Mouse (Mus musculus) WW6 (cell line): ENCODE data around the gene Fam228b.
"Not testable (repeated sequence)": the region's sequence is repeated elsewhere in the genome, so short reads cannot be mapped to it uniquely, and the experiment has no call there.

ENCODE experiments used
- DNase-seq: peaks from one replicate; pipeline ENCODE4 v3.0.0-alpha.2; 2013; ENCODE audit warnings: low read depth, low spot score

The Fam228b gene

DNA sequence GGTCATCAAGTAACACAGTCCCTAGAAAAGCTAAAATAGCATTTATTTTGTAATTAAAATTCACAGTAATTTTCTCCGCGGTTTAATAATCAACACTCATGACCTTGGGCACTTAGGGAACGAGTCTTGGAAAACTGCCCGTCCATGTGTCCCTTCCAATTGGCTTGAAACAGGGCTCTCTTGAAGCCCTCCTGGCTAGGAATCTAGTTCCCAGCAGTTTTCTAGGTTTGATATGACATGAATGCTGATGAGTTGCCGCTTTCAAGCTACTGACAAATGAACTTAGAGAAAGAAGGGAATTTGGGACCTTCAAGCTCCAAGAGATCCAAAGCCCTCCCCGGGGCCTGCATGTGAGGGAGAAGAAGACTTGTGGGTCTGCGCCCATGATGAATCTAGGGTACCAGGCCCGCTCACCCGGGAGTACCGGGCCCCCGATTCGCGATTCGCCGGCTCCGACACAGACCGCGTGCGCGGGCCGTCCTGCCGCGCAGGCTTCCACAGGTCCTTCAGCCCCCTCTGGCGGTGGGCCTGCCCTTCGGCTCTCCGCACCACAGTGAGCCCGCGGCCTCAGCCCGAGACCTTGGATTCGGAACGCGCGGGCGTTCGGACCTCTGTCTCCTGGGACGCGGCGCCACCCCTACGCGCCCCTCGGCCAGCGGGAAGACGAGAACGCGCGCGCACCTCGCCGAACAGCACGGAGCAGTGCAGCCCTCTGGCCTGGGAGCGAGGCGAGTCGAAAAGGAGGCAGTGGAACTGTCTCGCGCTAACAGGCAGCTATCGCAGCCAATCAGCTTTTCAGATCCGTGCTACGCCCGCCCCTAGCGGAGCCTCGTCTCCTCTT, at the start of gene Fam228b, which contains the start of gene Pfn4:
Fam228b (minus strand) TSS at position 776 of the 841 bp plus-strand sequence.
Pfn4 (plus strand) TSS at position 531 of the 841 bp plus-strand sequence.
- peak; percentile 80 for DNase-seq

DNA sequence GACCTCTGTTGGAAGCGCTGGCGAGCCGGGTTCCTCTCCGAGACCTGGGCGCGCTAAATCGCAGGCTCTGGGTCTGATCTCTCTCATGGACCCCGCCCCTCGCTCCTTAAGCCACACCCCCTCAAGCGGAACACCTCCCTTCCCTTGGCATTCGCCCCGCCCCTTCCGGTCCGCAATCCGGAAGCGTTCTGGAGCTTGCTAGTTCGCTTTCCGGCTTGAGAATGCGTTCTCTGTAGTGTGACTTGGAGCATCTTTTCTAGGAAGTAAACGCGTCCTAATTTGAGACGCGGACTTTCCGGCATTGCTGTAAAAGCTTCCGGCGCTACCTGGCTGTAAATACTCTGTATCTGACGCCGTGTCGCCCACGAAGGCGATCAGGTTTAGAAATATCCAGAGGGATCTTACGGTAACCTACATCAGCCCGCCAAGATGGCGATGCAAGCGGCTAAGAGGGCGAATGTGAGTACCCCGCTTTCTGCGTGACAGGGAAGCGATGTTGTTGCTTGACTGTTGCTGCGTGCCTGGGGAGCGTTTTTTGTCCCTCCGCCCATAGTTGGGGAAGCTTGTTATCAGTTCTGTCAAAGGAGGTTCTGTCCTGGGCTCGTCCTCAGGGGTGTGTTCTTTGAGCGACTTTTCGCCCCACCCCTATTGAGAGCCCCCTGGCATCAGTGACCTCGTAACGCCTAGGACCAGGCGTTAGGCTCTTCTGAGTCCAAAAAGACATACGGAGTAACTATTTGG, 48.5 kb upstream of the Fam228b start, which contains the start of gene Sf3b6:
Sf3b6 (plus strand) TSS at position 184 of the 741 bp plus-strand sequence.
- peak; percentile 92 for DNase-seq

DNA sequence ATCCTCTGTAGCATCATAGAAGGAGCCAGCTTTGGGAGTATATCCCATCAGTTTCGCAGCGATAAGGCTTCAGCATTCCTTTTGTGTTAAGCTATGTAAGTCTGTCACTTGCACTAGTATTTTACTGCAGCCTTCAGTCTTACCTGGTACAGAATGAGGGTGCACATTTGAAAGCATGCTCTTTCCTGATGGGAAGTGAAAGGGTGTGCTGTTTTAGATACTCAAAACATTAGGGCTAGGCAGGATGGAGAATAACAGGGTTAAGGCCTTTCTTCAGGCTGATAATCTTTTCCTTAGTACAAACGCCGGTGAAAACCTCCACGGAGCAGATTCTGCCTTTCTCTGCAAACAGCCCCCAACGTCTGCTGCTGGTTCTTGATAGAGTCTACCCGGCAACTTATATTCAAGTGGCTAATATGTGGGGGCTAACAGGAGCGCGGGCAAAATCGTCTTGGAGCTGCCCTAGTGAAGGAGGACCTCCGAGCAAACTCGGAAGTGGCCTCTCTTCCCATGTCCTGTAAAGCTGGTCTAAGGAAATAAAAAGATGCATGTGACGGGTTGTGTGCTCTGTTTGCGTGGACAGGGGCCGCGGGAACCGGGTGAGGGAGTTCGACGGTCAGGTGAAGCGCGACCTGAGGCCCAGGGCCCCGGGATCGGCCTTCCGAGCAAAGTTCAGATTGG, 47.8 kb upstream of the Fam228b start:
- no peak for DNase-seq

DNA sequence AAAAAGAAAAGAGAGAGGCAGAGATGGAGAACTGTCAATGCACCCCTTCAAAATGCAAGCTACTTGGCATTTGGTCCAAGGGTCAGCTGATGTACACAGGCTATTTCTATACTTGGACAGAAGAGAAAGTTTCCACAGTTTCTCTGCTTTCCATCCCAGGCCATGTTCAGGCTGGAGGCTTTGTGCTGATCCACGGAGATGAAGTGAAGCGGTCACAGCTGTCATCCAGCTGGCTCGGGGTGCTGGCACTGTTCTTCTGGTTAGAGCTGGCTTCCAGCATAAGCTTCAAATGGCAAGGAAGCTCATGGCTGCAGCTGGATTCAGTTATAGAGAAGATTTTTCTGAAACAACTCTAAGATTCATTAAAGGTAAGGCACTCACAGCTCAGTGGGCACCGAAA, 44.6 kb upstream of the Fam228b start:
- DNase-seq = no peak

DNA sequence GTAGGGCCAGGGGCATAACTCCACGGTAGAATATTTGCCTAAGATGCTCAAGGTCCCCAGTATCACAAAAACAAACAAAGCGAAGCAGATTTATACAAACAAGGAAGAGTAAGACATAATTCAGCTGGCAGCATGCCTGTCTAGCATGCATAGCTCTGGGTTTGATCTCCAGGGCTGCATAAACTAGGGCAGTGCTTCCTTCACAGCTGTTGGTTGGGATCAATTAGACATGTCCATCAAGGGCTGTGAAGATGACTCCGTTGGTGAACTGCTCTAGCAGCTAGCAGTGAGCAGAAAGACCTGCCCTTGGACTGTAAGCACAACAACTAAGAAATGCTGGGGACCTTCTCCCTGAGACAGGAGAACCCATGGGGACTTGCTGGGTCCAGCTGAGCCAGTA, 42.6 kb upstream of the Fam228b start:
- DNase-seq = no peak

DNA sequence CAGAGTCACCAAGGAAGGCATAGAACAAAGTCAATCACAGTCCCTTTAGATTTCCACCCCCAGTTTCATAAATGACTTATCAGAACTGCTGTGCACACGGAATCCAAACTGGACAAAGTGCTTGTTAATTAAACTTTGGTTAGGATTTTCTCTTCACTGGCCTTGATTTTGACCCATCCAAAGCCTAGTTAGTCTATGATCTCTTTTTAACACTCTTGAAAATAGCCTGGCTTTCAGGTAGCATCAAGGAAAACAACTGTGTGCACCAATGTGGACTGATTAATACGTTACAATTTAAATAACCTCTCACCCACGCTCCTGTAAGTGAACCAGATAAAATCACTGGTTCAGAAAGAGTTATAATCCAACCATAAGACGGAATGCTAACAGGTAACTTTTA, 42.0 kb upstream of the Fam228b start:
- no peak for DNase-seq

DNA sequence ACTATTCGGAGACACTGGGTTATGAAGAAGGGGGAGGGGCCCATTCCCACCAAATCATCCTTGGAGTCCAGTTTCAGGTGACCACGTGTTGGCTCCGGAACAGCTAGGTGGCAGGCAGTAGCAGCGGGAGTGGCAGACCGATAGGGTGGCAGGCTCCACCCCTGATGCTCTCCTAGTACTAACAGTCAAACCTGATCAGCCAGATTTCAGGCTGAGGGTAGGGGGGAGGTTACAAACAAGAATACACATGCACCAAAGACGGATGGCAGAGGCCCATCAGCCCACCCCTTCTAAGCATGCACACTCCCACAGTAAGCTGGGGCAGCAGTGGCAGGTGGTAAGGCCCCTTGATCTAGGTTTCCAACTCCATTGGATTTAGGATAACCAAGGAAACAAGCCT, 28.4 kb upstream of the Fam228b start:
- not testable (repeated sequence) for DNase-seq

DNA sequence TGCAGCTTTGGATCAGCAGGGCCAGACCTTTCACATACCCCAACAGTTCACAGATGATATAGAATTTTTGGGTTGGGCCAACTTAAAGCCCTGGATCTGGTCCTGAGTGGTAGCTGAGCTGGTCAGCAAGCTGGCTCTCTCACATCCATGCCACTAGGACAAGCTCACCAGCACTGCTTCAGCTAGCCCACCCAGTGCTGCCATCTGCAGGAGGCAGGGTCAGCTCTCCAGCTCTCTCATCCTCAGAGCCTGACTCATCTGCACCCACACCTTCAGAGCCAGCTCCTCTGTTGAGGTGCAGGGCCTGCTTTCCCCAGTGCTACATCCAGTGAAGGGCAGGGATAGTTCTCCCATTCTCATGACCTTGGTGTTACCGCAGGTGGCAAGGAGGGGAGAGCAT, 24.7 kb upstream of the Fam228b start:
- DNase-seq = no peak

DNA sequence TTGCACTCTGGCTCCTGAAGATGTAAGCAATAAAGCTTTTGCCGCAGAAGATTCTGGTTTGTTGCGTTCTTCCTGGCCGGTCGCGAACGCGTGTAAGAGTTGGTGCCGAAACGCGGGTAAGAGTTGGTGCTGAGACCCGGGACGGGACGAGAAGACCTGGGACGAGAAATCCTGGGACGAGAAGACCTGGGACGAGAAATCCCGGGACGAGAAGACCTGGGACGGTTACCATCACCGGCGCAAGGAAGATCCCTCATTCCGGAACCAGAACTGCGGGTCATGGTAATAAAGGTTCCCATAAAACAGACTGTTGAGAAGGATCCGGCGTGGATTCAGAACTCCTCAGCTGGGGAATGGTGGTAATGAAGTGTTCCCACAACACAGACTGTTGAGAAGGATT, 19.1 kb upstream of the Fam228b start:
- not testable (repeated sequence) for DNase-seq

DNA sequence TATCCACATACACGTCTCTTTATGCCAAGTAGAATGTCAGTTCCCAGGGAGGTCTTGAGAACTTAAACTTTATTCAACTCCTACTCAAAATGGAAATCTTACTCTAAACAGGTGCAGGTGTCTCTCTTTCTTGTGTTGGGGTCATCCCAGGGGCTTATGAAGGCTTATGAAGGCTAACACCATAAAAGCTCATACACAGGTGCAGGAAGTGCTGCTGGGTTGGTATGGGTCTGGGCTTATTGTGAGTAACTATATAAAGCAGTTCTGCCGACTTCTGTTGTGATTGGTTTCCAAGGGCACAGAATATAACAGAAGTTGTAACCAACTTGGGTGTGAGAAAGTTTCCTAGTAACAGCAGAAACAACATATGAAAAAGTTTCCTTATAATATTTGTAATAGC, 15.4 kb upstream of the Fam228b start:
- DNase-seq = no peak

DNA sequence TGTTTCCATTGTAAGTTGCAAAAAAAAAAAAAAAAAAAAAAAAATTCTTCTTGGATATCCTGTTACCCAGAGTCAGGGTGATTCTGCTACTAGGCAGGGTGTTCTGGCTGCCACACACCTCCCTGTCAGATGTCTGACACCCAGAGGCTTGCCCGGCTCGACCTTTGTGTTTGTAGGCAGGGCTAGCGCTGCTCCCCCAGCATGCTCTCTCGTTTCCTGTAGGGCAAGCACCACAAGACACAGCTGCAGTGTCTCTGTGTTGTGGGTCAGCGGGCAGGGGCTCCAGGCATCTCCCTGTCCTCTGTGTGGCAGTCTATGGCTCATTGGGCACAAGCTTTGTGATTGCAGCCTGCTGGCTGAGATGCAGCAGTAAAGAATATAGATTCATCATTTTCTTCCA, 14.5 kb upstream of the Fam228b start:
- no peak for DNase-seq

DNA sequence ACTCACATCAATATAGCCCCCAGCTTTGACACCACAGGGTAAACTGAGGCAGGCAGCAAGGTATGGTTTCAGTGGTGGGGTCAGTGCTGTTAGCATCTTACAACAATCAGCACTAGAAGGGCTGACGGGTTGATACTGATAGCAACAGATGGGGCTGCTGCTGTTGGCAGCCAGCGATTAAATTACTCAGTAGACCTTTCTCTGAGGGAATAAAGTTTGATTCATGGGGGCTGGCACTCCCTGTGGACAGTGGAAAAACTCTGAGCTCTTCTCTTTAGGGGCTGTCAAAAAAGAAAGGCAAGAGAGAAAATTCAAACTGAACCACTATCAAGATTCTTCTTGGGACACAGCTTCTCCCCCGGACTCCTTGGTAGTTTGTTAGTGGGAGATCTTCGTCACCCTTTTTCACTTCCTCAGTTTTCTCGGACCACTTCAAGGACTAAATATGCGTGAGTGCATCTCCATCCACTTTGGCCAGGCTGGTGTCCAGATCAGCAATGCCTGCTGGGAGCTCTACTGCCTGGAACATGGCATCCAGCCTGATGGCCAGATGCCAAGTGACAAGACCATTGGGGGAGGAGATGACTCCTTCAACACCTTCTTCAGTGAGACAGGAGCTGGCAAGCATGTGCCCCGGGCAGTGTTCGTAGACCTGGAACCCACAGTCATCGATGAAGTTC, 12.8 kb upstream of the Fam228b start:
- DNase-seq = not testable (repeated sequence)

DNA sequence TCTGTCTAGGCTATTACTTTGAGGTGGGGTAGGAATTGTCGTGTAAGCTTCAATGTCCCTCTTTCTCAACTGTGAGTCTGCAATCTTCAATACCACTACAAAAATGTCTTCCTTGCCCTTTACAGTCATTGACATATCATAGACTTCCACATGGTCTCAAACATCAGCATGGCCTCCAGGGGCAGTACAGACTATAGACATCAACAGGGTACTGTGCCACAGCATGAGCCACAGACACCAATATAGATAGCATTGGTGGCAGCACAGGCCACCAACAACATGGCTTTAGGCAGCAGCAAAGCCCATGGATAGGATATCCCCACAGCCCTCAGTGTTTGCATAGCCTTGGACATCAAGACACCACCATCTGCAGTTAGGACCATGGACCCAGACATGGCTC, 12.2 kb upstream of the Fam228b start:
- no peak for DNase-seq

DNA sequence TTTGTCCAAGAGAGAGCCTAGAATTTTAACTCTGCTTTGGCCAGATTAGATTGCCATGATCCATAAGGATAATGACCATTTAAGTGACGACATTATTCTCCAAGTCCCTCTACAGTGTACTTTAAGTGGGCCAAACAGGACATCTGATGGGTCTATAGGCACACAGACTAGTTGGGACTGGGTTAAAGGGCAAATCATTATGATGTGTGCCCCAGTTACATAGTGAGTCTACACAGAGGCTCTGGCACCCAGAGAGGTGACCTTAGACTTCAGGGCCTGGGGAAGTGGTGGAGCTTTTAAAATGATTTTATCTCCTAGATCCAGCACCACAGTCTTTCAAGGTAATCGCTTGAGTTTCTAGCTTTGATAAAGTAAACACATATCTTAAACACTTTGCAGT, 11.2 kb upstream of the Fam228b start:
- DNase-seq = no peak

DNA sequence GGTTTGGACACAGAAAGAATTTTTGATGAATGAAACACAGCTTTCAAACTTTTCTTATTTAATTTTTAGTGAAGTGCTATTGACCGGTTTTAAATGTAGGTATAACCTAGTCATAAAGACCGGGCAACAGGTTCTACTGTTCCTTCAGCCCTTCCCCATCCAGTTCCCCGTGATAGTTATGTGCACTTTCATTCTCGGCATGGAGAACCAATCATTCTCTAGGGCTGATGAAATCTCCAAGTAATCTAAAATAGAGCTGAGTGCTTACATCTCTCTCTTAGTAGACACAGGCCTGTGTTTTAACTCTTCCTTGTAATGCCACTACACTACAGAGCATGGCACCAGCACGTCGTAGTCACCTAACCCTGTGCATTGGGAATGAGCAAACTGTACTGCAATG, 8.7 kb upstream of the Fam228b start:
- DNase-seq = no peak

DNA sequence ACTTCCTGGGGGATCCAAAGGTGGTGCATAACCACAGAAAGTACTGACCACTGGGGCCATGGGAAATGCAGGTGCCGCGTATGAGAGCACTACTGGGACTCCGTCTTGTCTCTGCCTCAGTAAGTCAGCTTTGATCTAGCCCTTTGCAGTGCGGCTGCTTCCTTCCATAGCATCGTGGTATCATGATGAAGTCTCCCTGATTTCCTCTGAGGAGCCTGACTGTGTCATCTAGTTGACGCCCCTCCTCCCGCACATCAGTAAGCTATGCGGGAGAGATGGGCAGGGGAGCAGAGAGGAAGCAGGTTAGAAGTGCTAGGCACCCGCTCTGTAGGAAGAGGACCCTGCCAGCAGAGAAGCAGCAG, 6.5 kb upstream of the Fam228b start:
- DNase-seq = no peak

DNA sequence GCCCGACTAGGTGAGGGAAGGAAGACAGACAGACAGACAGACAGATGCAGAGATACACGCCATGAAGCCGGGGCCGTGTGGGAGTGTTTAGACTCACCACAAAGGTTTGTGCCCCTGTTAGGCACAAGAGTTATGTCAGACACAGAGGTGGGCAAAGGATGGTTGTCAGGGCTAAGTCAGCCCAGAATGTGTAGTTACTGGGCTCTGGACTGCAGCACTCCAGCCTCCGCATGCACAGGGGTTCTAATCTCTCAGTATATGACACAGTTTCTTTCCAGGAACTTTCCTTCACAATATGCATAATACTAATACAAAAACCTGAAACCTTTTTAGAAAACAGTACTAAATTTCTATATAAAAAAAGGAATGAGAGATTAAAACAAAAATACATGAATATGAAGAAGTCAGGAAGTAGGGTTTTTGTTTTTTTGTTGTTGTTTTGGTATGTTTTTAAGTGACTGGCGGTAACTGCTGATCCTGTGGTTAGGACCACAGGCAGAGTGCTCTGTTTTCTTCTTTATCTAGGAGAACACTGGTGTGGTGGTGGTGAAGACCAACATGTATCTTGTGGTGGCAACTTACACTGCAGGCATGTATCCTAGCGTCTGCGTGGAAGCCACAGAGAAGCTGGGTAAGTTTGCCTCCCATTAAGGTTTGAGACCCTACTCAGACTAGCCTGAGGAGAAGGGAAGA, 6.0 kb upstream of the Fam228b start:
- DNase-seq = no peak

DNA sequence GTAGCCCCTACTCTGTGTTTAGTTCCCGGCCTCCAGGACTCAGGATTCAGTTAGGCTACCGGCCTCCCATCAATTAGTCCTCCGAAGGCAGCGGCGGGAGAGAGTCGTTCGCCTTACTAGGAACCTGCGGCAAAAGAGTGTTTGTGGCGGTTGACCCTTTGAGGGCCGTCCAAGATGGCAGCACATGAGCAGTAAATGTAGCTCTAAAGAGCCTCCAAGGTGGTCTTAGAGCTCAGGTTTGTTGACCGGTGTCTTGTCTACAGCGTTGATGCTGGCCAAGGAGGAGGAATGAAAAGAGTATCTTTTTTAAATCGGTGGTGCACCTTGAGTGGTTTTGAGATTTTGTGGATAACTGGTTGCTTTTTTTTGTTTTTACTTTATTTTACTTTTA, 261 bp upstream of the Fam228b start:
- DNase-seq = no peak

DNA sequence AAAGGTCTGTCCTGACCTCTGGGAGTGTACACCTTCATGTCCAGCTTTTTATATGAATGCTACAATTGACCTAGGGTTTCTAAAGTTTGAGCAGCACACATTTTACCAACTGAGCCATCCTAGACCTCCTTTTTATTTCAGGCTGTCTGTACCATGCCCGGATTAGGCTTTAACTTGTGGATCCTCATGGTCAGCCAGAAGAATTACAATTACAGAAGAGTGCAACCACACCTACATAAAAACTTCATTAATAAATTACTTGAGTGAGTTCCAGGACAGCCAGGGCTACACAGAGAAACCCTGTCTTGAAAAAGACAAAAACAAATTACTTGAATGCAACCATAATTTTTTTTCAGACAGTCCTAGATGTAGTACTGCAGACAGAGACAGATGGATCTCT, 12.0 kb downstream of the Fam228b start:
- DNase-seq = no peak

DNA sequence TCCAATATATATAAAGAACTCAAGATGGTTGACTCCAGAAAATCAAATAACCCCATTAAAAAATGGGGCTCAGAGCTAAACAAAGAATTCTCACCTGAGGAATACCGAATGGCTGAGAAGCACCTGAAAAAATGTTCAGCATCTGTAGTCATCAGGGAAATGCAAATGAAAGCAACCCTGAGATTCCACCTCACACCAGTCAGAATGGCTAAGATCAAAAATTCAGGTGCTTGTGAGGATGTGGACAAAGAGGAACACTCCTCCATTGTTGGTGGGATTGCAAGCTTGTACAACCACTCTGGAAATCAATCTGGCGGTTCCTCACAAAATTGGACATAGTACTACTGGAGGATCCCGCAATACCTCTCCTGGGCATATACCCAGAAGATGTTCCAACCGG, 14.6 kb downstream of the Fam228b start:
- not testable (repeated sequence) for DNase-seq

DNA sequence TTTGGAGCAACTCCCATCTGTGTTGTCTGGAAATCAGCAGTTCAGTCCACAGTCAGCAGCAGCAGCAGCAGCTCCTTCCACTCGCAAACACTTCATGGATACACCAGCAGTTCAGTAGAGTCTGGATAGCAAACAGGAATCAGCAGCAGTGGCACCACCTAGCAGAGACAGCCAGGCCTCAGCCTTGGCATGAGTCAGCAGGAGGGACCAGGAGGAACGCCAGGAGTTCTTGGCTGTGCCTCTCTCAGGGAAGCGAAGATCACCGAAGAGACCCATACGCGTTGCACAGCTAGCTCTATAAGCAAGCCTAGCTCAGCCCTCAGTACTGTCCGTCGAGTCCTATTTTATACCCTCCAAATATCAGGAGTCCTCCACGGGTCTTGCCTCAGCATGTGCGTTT, 24.6 kb downstream of the Fam228b start:
- DNase-seq = no peak
